Mouse (Mus musculus) kidney, postnatal 0 days (tissue): Measurements from ENCODE around the gene Csf3. TPM values are rescaled to one million over a fixed set of nuclear protein-coding genes. Genes with fewer than 3 reads are reported as not detected.

Experiments used
- ATAC-seq: fragments of 200-750 bp; cut with Nextera tagmentation; replicated peaks from 2 replicates; pipeline ENCODE4 v1.8.0; 2017; ENCODE audit warnings: low read depth, moderate number of reproducible peaks, moderate TSS enrichment, moderate library complexity; ENCODE audit not compliant: low FRiP score
- DNase-seq: peaks from one replicate; pipeline ENCODE4 v3.0.0-alpha.2; 2016; ENCODE audit warnings: low spot score
- H3K27ac ChIP-seq: fragments of 300-500 bp; sonication (generic); 2 replicates; pipeline ENCODE4 v1.5.1; 2014; ENCODE audit warnings: mild to moderate bottlenecking
- H3K27me3 ChIP-seq: fragments of 300-500 bp; sonication (generic); 2 replicates; pipeline ENCODE4 v1.6.1; 2014; ENCODE audit warnings: low read length, mixed read lengths; ENCODE audit not compliant: insufficient read depth
- H3K36me3 ChIP-seq: fragments of 300-500 bp; sonication (generic); 2 replicates; pipeline ENCODE4 v1.6.1; 2014; ENCODE audit warnings: low read length, mixed read lengths; ENCODE audit not compliant: insufficient read depth
- H3K4me1 ChIP-seq: fragments of 300-500 bp; sonication (generic); replicated peaks from 2 replicates; pipeline ENCODE4 v1.6.1; 2014; ENCODE audit warnings: antibody characterized with exemption, low read length, mixed read lengths; ENCODE audit not compliant: insufficient read depth
- H3K4me2 ChIP-seq: fragments of 300-500 bp; sonication (generic); 2 replicates; pipeline ENCODE4 v1.6.1; 2014; ENCODE audit warnings: mild to moderate bottlenecking, low read length, moderate library complexity, mixed read lengths
- H3K4me3 ChIP-seq: fragments of 300-500 bp; sonication (generic); replicated peaks from 2 replicates; pipeline ENCODE4 v1.5.1; 2014; ENCODE audit warnings: low read depth, low read length
- H3K9ac ChIP-seq: fragments of 300-500 bp; sonication (generic); 2 replicates; pipeline ENCODE4 v1.6.1; 2014; ENCODE audit warnings: low read depth, low read length
- H3K9me3 ChIP-seq: fragments of 300-500 bp; sonication (generic); replicated peaks from 2 replicates; pipeline ENCODE4 v1.6.1; 2016; ENCODE audit warnings: low read length, inconsistent platforms, mixed read lengths
- CTCF ChIP-seq: IDR thresholded peaks from 2 replicates; pipeline ENCODE4 v1.5.1; 2016; ENCODE audit warnings: antibody characterized with exemption, low read depth, mild to moderate bottlenecking, moderate library complexity
- WGBS: fragments of 180-500 bp; shearing (Covaris S2); extraction: QIAGEN DNeasy Blood & Tissue Kit; methylation state at CpG from one replicate; pipeline ENCODE4 v1.1.7; 2014; 5-methylcytosine and 5-hydroxymethylcytosine counted together
- polyA plus RNA-seq: library from polyadenylated mRNA; unstranded; fragments of >200 nt; fragmentation: Nextera tagmentation; extraction: Ambion mirVana; gene quantifications from 2 replicates; pipeline ENCODE4 v1.2.1, GENCODE M21; 2015

The Csf3 gene
- polyA plus RNA-seq, 1 experiment from 2014 or later: 0.13 TPM

GRCm38 (mm10) chr11:98681786-98682745 is 19.0 kb upstream of the Csf3 start, which contains the start of gene Psmd3:
TSS of gene Psmd3 (plus strand) at chr11:98682554.
- H3K4me3 ChIP-seq: peak within 1 kb of the TSS; percentile 99
- peaks cover 19% of the 10 kb centered on the region; the same call in 1 of the 2 replicates for H3K36me3 ChIP-seq
- H3K9ac ChIP-seq: peak within 1 kb of the TSS; percentile 99
- TF ChIP-seq CTCF: peak; percentile 70
- peak within 1 kb of the TSS; percentile 93 for H3K27ac ChIP-seq
- H3K4me2 ChIP-seq: peak within 1 kb of the TSS; percentile 62
- 4% methylated on average over 45 of the region's 45 CpGs for WGBS
- ATAC-seq (peak; percentile 92), DNase-seq (peak; percentile 100)
- H3K4me1 ChIP-seq: 0 out of 2 replicates have a peak, but pooled peaks cover 3% of the 10 kb centered on the region
- no peaks in the 10 kb centered on the region for H3K9me3 ChIP-seq
- H3K27me3 ChIP-seq: no peaks in the 10 kb centered on the region

- Histone ChIP-seq H3K27me3 (no peaks in the 10 kb centered on the region), H3K4me2 (peak overlapping the region; percentile 62), H3K36me3 (peaks cover 26% of the 10 kb centered on the region), H3K4me1 (0 out of 2 replicates have a peak, but pooled peaks cover 3% of the 10 kb centered on the region), H3K4me3 (peak overlapping the region; percentile 99), H3K9me3 (no peaks in the 10 kb centered on the region), H3K9ac (peak overlapping the region; percentile 99), H3K27ac (peak overlapping the region; percentile 93)
- ATAC-seq (peak; percentile 1; the same call in 1 of the 2 replicates), DNase-seq (no peak)
- 1% methylated on average over 23 of the region's 23 CpGs for whole genome bisulfite sequencing
- TF ChIP-seq CTCF: no peak
These were observed 18.3 kb upstream of the Csf3 start for GRCm38 (mm10) chr11:98682811-98683210.

- TF ChIP-seq CTCF: no peak
- Histone ChIP-seq H3K9ac (no peak overlapping the region), H3K9me3 (no peaks in the 10 kb centered on the region), H3K27ac (peak overlapping the region; percentile 38; the same call in 1 of the 2 replicates), H3K27me3 (no peaks in the 10 kb centered on the region), H3K4me3 (no peak overlapping the region), H3K4me2 (no peak overlapping the region), H3K36me3 (peaks cover 42% of the 10 kb centered on the region), H3K4me1 (0 out of 2 replicates have a peak, but pooled peaks cover 3% of the 10 kb centered on the region)
- DNase-seq: no peak
- 88% methylated on average over 9 of the region's 9 CpGs for WGBS
- no peak for ATAC-seq
These were observed 15.4 kb upstream of the Csf3 start for GRCm38 (mm10) chr11:98685642-98686041.

- Histone ChIP-seq H3K4me1 (0 out of 2 replicates have a peak, but pooled peaks cover 3% of the 10 kb centered on the region), H3K27me3 (no peaks in the 10 kb centered on the region), H3K9ac (no peak overlapping the region), H3K36me3 (peaks cover 55% of the 10 kb centered on the region), H3K27ac (peak overlapping the region; percentile 38), H3K9me3 (no peaks in the 10 kb centered on the region), H3K4me2 (no peak overlapping the region), H3K4me3 (no peak overlapping the region)
- ATAC-seq (peak; percentile 64), DNase-seq (peak; percentile 37)
- TF ChIP-seq CTCF: 0 out of 2 replicates have a peak, but pooled peaks have one; percentile 13
- 39% methylated on average over 4 of the region's 4 CpGs for WGBS
These were observed 14.1 kb upstream of the Csf3 start for GRCm38 (mm10) chr11:98686976-98687375.

- H3K36me3 ChIP-seq: peaks cover 64% of the 10 kb centered on the region
- H3K27ac ChIP-seq: peak overlapping the region; percentile 38
- no peak overlapping the region for H3K4me2 ChIP-seq
- H3K4me3 ChIP-seq: no peak overlapping the region
- DNase-seq: no peak
- no peaks in the 10 kb centered on the region for H3K9me3 ChIP-seq
- WGBS: 65% methylated on average over 8 of the region's 8 CpGs
- ATAC-seq: peak; percentile 48
- no peak overlapping the region for H3K9ac ChIP-seq
- TF ChIP-seq CTCF: no peak
- H3K27me3 ChIP-seq: no peaks in the 10 kb centered on the region
- 0 out of 2 replicates have a peak, but pooled peaks cover 3% of the 10 kb centered on the region for H3K4me1 ChIP-seq
These were observed 13.1 kb upstream of the Csf3 start for GRCm38 (mm10) chr11:98688009-98688408.

GRCm38 (mm10) chr11:98693201-98693600 is 7.9 kb upstream of the Csf3 start:
- TF ChIP-seq CTCF: no peak
- DNase-seq (no peak), ATAC-seq (no peak)
- Histone ChIP-seq H3K27me3 (no peaks in the 10 kb centered on the region), H3K9ac (no peak overlapping the region), H3K36me3 (peaks cover 62% of the 10 kb centered on the region), H3K27ac (no peak overlapping the region), H3K4me3 (no peak overlapping the region), H3K9me3 (no peaks in the 10 kb centered on the region), H3K4me1 (peaks cover 11% of the 10 kb centered on the region), H3K4me2 (no peak overlapping the region)
- 67% methylated on average over 13 of the region's 13 CpGs for WGBS
